In genomic region chr10:42210641-42211040, GRCm38 (mm10) we compare ENCODE assay signal across 17 mouse cellular contexts.
A peak's percentile ranks its signal among the peaks of the same experiment; 100 is the strongest.
DNase-seq lines count a peak whose midpoint lies in the region; ATAC-seq and TF ChIP-seq lines count a peak whose summit lies in the region.
"Had no signal": no experiment of that assay in that cellular context is flagged by ENCODE, and none has a peak within 500 bp of the region (broad histone marks: within the 10 kb centered on the region; RNA-seq: fewer than 3 reads in every experiment).

No protein-coding gene starts in this region.

- DNase-seq in CH12.LX (ENCODE audit: extremely low read depth), result no peak
- DNase-seq in frontal cortex, postnatal 10 days (ENCODE audit: low spot score in 2 of 2), result no peak
- no peak for DNase-seq in right cerebral cortex, adult 2 months (ENCODE audit: low spot score in 2 of 2)
- DNase-seq: cerebellum, adult 8-10 months; gastrocnemius, postnatal 25 days; retina, postnatal 1 day; right cerebral cortex, postnatal 4 days; thymus, postnatal 25 days had no signal

- 0 out of 2 replicates have a peak overlapping the region, but pooled peaks have one; percentile 44 for H3K27ac ChIP-seq in hindbrain, embryonic 13.5 days
- H3K27ac ChIP-seq in hindbrain, embryonic 16.5 days (ENCODE audit: low read depth, low read length), result no peak overlapping the region
- peak overlapping the region; percentile 68 for H3K27ac ChIP-seq in CH12.LX (ENCODE audit: insufficient read depth, low read depth)
- peak overlapping the region; percentile 55 for H3K27ac ChIP-seq in embryonic facial prominence, embryonic 15.5 days (replicated peaks)
- H3K27ac ChIP-seq in stomach, embryonic 15.5 days, result peak overlapping the region; percentile 31; the same call in 1 of the 2 replicates
- H3K27ac ChIP-seq: liver, embryonic 15.5 days had no signal

- no peak overlapping the region for H3K4me2 ChIP-seq in hindbrain, embryonic 13.5 days
- H3K4me2 ChIP-seq in hindbrain, embryonic 16.5 days (ENCODE audit: low read length), result no peak overlapping the region
- peak overlapping the region; percentile 48; the same call in 1 of the 2 replicates for H3K4me2 ChIP-seq in CH12.LX (ENCODE audit: insufficient read depth, low read depth, poor library complexity, severe bottlenecking)
- no peak overlapping the region for H3K4me2 ChIP-seq in embryonic facial prominence, embryonic 15.5 days (replicated peaks)
- no peak overlapping the region for H3K4me2 ChIP-seq in stomach, embryonic 15.5 days
- H3K4me2 ChIP-seq: embryonic facial prominence, embryonic 13.5 days; kidney, embryonic 15.5 days; liver, embryonic 15.5 days had no signal

- H3K79me2 ChIP-seq in CH12.LX (replicated peaks; ENCODE audit: control insufficient read depth, extremely low read depth, insufficient read depth, poor library complexity, severe bottlenecking), result no peaks in the 10 kb centered on the region

- in situ Hi-C loops in CH12.LX (cut with MboI; ENCODE audit: low pct_ligation_motif_present, low pct_unique_long_range_greater_than_20kb, low sequenced_read_pairs), result no loop called here

- no peak for TF ChIP-seq CTCF in CH12.LX (conservative IDR thresholded peaks at IDR 0.05 in 1 of 2, IDR thresholded peaks at IDR 0.05 in 1 of 2; ENCODE audit: low read depth in 2 of 2, low read length in 2 of 2)

- TF ChIP-seq POLR2A in CH12.LX (IDR thresholded peaks at IDR 0.05; ENCODE audit: low read depth, low read length), result no peak

- 62% methylated on average over 2 of the region's 2 CpGs for WGBS in hindbrain, embryonic 13.5 days
- WGBS in hindbrain, embryonic 16.5 days, result 55% methylated on average over 2 of the region's 2 CpGs
- 72% methylated on average over 2 of the region's 2 CpGs for WGBS in embryonic facial prominence, embryonic 15.5 days
- 79% methylated on average over 2 of the region's 2 CpGs for WGBS in stomach, embryonic 15.5 days

- no peak for TF ChIP-seq RAD21 in CH12.LX (IDR thresholded peaks at IDR 0.05; ENCODE audit: low read depth, low read length)

- no peaks in the 10 kb centered on the region for H3K27me3 ChIP-seq in hindbrain, embryonic 13.5 days
- H3K27me3 ChIP-seq in hindbrain, embryonic 16.5 days (replicated peaks; ENCODE audit: control insufficient read depth, insufficient read depth, low read length), result no peaks in the 10 kb centered on the region
- no peaks in the 10 kb centered on the region for H3K27me3 ChIP-seq in CH12.LX (replicated peaks)
- H3K27me3 ChIP-seq in embryonic facial prominence, embryonic 15.5 days, result no peaks in the 10 kb centered on the region
- H3K27me3 ChIP-seq in stomach, embryonic 15.5 days (replicated peaks), result no peaks in the 10 kb centered on the region
- H3K27me3 ChIP-seq: embryonic facial prominence, embryonic 13.5 days; kidney, embryonic 15.5 days; liver, embryonic 15.5 days had no signal

- no peaks in the 10 kb centered on the region for H3K9me3 ChIP-seq in hindbrain, embryonic 13.5 days
- no peaks in the 10 kb centered on the region for H3K9me3 ChIP-seq in hindbrain, embryonic 16.5 days (ENCODE audit: control insufficient read depth, low read length)
- peaks cover 7% of the 10 kb centered on the region for H3K9me3 ChIP-seq in CH12.LX (replicated peaks; ENCODE audit: low read length)
- H3K9me3 ChIP-seq in embryonic facial prominence, embryonic 15.5 days (replicated peaks), result no peaks in the 10 kb centered on the region
- no peaks in the 10 kb centered on the region for H3K9me3 ChIP-seq in stomach, embryonic 15.5 days
- H3K9me3 ChIP-seq: kidney, embryonic 15.5 days; liver, embryonic 15.5 days had no signal

- ATAC-seq in hindbrain, embryonic 13.5 days (ENCODE audit: low FRiP score), result no peak
- ATAC-seq in hindbrain, embryonic 16.5 days, result no peak
- no peak for ATAC-seq in embryonic facial prominence, embryonic 15.5 days (ENCODE audit: insufficient number of reproducible peaks, low FRiP score, low TSS enrichment, low read depth)
- ATAC-seq in stomach, embryonic 15.5 days (ENCODE audit: insufficient read depth, low FRiP score, low read depth), result no peak
- ATAC-seq: midbrain, embryonic 16.5 days had no signal

- no peaks in the 10 kb centered on the region for H3K36me3 ChIP-seq in hindbrain, embryonic 13.5 days
- no peaks in the 10 kb centered on the region for H3K36me3 ChIP-seq in hindbrain, embryonic 16.5 days (ENCODE audit: control insufficient read depth, insufficient read depth, low read length)
- H3K36me3 ChIP-seq in CH12.LX (replicated peaks in 1 of 2; ENCODE audit: control insufficient read depth in 1 of 2, insufficient read depth in 1 of 2, low read length in 1 of 2), result peaks cover 2 to 56% of the 10 kb centered on the region in 2 experiments
- no peaks in the 10 kb centered on the region for H3K36me3 ChIP-seq in embryonic facial prominence, embryonic 15.5 days
- no peaks in the 10 kb centered on the region for H3K36me3 ChIP-seq in stomach, embryonic 15.5 days
- H3K36me3 ChIP-seq: embryonic facial prominence, embryonic 13.5 days; hindbrain, embryonic 10.5 days had no signal

- no peak overlapping the region for H3K9ac ChIP-seq in hindbrain, embryonic 13.5 days
- no peak overlapping the region for H3K9ac ChIP-seq in hindbrain, embryonic 16.5 days (ENCODE audit: low read depth, low read length)
- no peak overlapping the region for H3K9ac ChIP-seq in CH12.LX (ENCODE audit: insufficient read depth, low read depth)
- no peak overlapping the region for H3K9ac ChIP-seq in embryonic facial prominence, embryonic 15.5 days
- no peak overlapping the region for H3K9ac ChIP-seq in stomach, embryonic 15.5 days
- H3K9ac ChIP-seq: embryonic facial prominence, embryonic 13.5 days; kidney, embryonic 15.5 days; liver, embryonic 15.5 days had no signal

- dilution Hi-C loops in CH12.LX (cut with MboI; ENCODE audit: extremely low pct_ligation_motif_present, extremely low pct_unique_long_range_greater_than_20kb, low sequenced_read_pairs), result no loop called here

- no peak overlapping the region for H3K4me3 ChIP-seq in hindbrain, embryonic 13.5 days
- H3K4me3 ChIP-seq in hindbrain, embryonic 16.5 days (ENCODE audit: low read length), result no peak overlapping the region
- peak overlapping the region in 1 of 3 experiments; percentile 20 for H3K4me3 ChIP-seq in CH12.LX (replicated peaks in 1 of 3; ENCODE audit: low read depth in 2 of 3, low read length in 2 of 3, poor library complexity in 1 of 3)
- no peak overlapping the region for H3K4me3 ChIP-seq in embryonic facial prominence, embryonic 15.5 days (replicated peaks)
- H3K4me3 ChIP-seq in stomach, embryonic 15.5 days (replicated peaks), result no peak overlapping the region
- H3K4me3 ChIP-seq: embryonic facial prominence, embryonic 13.5 days; hindbrain, embryonic 10.5 days; kidney, embryonic 15.5 days; liver, embryonic 15.5 days had no signal

- no peak for TF ChIP-seq EP300 in CH12.LX (IDR thresholded peaks at IDR 0.05; ENCODE audit: low read length)

- H3K4me1 ChIP-seq in hindbrain, embryonic 13.5 days (replicated peaks), result peaks cover 14% of the 10 kb centered on the region
- H3K4me1 ChIP-seq in hindbrain, embryonic 16.5 days (ENCODE audit: control insufficient read depth, insufficient read depth, low read depth, low read length), result peaks cover 7% of the 10 kb centered on the region; the same call in 1 of the 2 replicates
- H3K4me1 ChIP-seq in CH12.LX (ENCODE audit: control insufficient read depth in 1 of 2, insufficient read depth in 2 of 2), result peaks cover 10 to 32% of the 10 kb centered on the region in 2 experiments
- peaks cover 42% of the 10 kb centered on the region for H3K4me1 ChIP-seq in embryonic facial prominence, embryonic 15.5 days
- peaks cover 17% of the 10 kb centered on the region for H3K4me1 ChIP-seq in stomach, embryonic 15.5 days

TF ChIP-seq in CH12.LX, 34 proteins besides CTCF, POLR2A, EP300 and RAD21:
- no peak for TF ChIP-seq KAT2A (IDR thresholded peaks at IDR 0.05; ENCODE audit: insufficient replicate concordance, low read length)
- no peak for TF ChIP-seq E2F4 (IDR thresholded peaks at IDR 0.05; ENCODE audit: insufficient replicate concordance, low read depth, low read length)
- TF ChIP-seq MYC (IDR thresholded peaks at IDR 0.05; ENCODE audit: low read depth, low read length), result no peak
- TF ChIP-seq CHD1 (IDR thresholded peaks at IDR 0.05; ENCODE audit: low read depth, low read length), result no peak
- TF ChIP-seq TCF12 (IDR thresholded peaks at IDR 0.05; ENCODE audit: low read depth, low read length), result no peak
- TF ChIP-seq SIN3A (IDR thresholded peaks at IDR 0.05; ENCODE audit: low read length), result no peak
- no peak for TF ChIP-seq GABPA (IDR thresholded peaks at IDR 0.05; ENCODE audit: insufficient replicate concordance, low read depth, low read length)
- no peak for TF ChIP-seq ZNF384 (IDR thresholded peaks at IDR 0.05; ENCODE audit: low read depth, low read length)
- no peak for TF ChIP-seq NRF1 (IDR thresholded peaks at IDR 0.05; ENCODE audit: low read depth, low read length)
- TF ChIP-seq POLR2AphosphoS2 (IDR thresholded peaks at IDR 0.05; ENCODE audit: low read depth, low read length), result no peak
- TF ChIP-seq USF2 (conservative IDR thresholded peaks at IDR 0.05; ENCODE audit: low read depth, low read length), result no peak
- no peak for TF ChIP-seq MEF2A (IDR thresholded peaks at IDR 0.05; ENCODE audit: borderline replicate concordance, low read depth, low read length)
- no peak for TF ChIP-seq ZMIZ1 (IDR thresholded peaks at IDR 0.05; ENCODE audit: low read depth, low read length)
- TF ChIP-seq UBTF (IDR thresholded peaks at IDR 0.05; ENCODE audit: low read depth, low read length), result no peak
- TF ChIP-seq MAFK (IDR thresholded peaks at IDR 0.05; ENCODE audit: insufficient replicate concordance, low read length), result no peak
- no peak for TF ChIP-seq JUND (conservative IDR thresholded peaks at IDR 0.05; ENCODE audit: low read depth, low read length)
- TF ChIP-seq TBP (conservative IDR thresholded peaks at IDR 0.05; ENCODE audit: low read depth, low read length), result no peak
- TF ChIP-seq RCOR1 (conservative IDR thresholded peaks at IDR 0.05; ENCODE audit: low read depth, low read length), result no peak
- no peak for TF ChIP-seq ZKSCAN1 (IDR thresholded peaks at IDR 0.05; ENCODE audit: borderline replicate concordance, low read depth, low read length)
